Mouse (Mus musculus): ENCODE data around the gene Slc25a3.

Slc25a3 gene

GRCm38 (mm10) chr10:91123828-91124822 is at the start of gene Slc25a3:
Slc25a3 (minus strand) TSS chr10:91124059.
- peak; percentile 96 for DNase-seq (ENCODE audit: low spot score)

GRCm38 (mm10) chr10:91172329-91173100 is 48.7 kb upstream of the Slc25a3 start:
- DNase-seq (ENCODE audit: low spot score), result no peak

GRCm38 (mm10) chr10:91171455-91172328 is 47.8 kb upstream of the Slc25a3 start:
- peak; percentile 96 for DNase-seq (ENCODE audit: low spot score)

GRCm38 (mm10) chr10:91171041-91171440 is 47.2 kb upstream of the Slc25a3 start:
- DNase-seq (ENCODE audit: low spot score), result peak; percentile 52

GRCm38 (mm10) chr10:91170143-91170941 is 46.5 kb upstream of the Slc25a3 start:
- peak; percentile 73 for DNase-seq (ENCODE audit: low spot score)

GRCm38 (mm10) chr10:91169414-91170065 is 45.7 kb upstream of the Slc25a3 start:
- no peak for DNase-seq (ENCODE audit: low spot score)

GRCm38 (mm10) chr10:91167352-91167751 is 43.5 kb upstream of the Slc25a3 start:
- DNase-seq (ENCODE audit: low spot score), result no peak

GRCm38 (mm10) chr10:91166890-91167289 is 43.0 kb upstream of the Slc25a3 start:
- DNase-seq (ENCODE audit: low spot score), result no peak

- DNase-seq (ENCODE audit: low spot score), result no peak
Observed at GRCm38 (mm10) chr10:91165850-91166249, 42.0 kb upstream of the Slc25a3 start.

- no peak for DNase-seq (ENCODE audit: low spot score)
Observed at GRCm38 (mm10) chr10:91164491-91164890, 40.6 kb upstream of the Slc25a3 start.

- DNase-seq (ENCODE audit: low spot score), result no peak
Observed at GRCm38 (mm10) chr10:91162511-91163163, 38.8 kb upstream of the Slc25a3 start.

- DNase-seq (ENCODE audit: low spot score), result no peak
Observed at GRCm38 (mm10) chr10:91162077-91162476, 38.2 kb upstream of the Slc25a3 start.

GRCm38 (mm10) chr10:91161006-91161405 is 37.1 kb upstream of the Slc25a3 start:
- DNase-seq (ENCODE audit: low spot score), result no peak

GRCm38 (mm10) chr10:91158442-91158841 is 34.6 kb upstream of the Slc25a3 start:
- no peak for DNase-seq (ENCODE audit: low spot score)

- no peak for DNase-seq (ENCODE audit: low spot score)
Observed at GRCm38 (mm10) chr10:91156338-91156737, 32.5 kb upstream of the Slc25a3 start.

GRCm38 (mm10) chr10:91153894-91154503 is 30.1 kb upstream of the Slc25a3 start:
- no peak for DNase-seq (ENCODE audit: low spot score)

- DNase-seq (ENCODE audit: low spot score), result no peak
Observed at GRCm38 (mm10) chr10:91145413-91145812, 21.6 kb upstream of the Slc25a3 start.

- no peak for DNase-seq (ENCODE audit: low spot score)
Observed at GRCm38 (mm10) chr10:91143313-91144230, 19.7 kb upstream of the Slc25a3 start.

All from ovary, postnatal 14 days (tissue).